Mouse (Mus musculus) gastrocnemius, postnatal 4 days (tissue): ENCODE measurements at regions not wholly inside any gene's neighbourhood (a gene's known extent, or its start where the extent isn't known, plus 50 kb on each side); places are given as distances from the start of the nearest gene placed in this dataset.
"Not testable (repeated sequence)": the region's sequence is repeated elsewhere in the genome, so short reads cannot be mapped to it uniquely, and the experiment has no call there.

ENCODE experiments used
- DNase-seq, 2 experiments: peaks; one replicate each; pipeline ENCODE4 v3.0.0; 2021 to 2022; ENCODE audit warnings: low spot score in 2 of 2, mixed read lengths in 2 of 2

DNA sequence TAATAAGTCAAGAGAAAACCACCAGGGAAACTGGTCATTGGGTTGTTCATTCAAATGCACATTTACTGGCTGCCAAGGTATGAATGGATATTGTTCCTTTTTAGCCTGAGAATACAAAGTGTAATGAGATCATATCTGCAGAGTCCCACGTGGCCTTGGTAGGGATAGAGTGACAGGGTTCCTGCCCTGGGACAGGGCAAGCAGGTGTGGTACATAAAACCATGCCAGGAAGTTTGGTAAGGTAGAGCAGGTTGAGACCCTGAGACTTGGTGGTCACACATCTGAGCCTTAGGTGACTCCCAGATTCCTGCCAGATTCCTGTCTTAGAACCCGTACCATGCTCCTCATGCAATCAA lies 320.5 kb downstream of the Tm4sf1 start:
- DNase-seq: no peak

- DNase-seq: no peak
Observed at GRCm38 (mm10) chr3:56980593-56981304, 321.0 kb downstream of the Tm4sf1 start.

GRCm38 (mm10) chr3:56966008-56966407 lies 335.8 kb downstream of the Tm4sf1 start:
- DNase-seq: no peak

GRCm38 (mm10) chr3:56965444-56965843 lies 336.3 kb downstream of the Tm4sf1 start:
- no peak for DNase-seq

DNA sequence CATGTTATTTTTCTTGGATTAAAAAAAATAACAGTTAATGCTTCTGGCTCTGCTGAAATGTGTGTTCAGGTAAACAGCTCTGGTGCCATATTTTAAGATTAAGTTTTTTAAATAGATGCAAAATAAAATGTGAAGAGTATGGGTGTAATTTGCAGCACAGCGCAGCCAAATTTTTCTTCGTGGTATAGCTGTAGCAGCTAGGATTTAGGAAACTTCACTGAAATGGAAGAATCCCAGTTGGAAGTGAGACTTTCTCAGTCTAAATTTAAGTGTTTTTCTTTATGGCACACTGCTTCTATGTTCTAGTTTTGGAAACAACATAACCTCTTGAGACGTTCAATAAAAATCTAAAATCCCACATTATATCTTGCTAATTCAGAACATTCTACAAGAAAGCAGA lies 337.6 kb downstream of the Tm4sf1 start:
- no peak for DNase-seq

DNA sequence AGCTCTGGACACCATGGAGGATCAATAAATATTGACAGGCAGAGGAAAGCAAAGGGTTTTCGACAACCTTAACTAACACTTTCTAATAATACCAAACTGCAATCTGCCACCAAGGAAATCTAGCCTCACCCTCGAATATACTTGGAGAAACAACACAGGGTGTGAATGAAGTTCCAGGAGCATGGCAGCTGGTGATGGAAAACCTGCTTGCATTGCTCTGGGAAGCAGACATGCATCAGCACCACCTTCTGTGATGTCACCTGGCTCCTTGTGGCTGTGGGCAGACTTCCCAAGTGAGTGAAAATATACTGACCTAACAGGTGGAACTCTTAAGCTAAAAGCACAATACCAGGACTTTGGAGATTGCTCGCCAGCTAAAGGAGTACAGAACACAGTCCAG lies 338.5 kb downstream of the Tm4sf1 start:
- DNase-seq: no peak

DNA sequence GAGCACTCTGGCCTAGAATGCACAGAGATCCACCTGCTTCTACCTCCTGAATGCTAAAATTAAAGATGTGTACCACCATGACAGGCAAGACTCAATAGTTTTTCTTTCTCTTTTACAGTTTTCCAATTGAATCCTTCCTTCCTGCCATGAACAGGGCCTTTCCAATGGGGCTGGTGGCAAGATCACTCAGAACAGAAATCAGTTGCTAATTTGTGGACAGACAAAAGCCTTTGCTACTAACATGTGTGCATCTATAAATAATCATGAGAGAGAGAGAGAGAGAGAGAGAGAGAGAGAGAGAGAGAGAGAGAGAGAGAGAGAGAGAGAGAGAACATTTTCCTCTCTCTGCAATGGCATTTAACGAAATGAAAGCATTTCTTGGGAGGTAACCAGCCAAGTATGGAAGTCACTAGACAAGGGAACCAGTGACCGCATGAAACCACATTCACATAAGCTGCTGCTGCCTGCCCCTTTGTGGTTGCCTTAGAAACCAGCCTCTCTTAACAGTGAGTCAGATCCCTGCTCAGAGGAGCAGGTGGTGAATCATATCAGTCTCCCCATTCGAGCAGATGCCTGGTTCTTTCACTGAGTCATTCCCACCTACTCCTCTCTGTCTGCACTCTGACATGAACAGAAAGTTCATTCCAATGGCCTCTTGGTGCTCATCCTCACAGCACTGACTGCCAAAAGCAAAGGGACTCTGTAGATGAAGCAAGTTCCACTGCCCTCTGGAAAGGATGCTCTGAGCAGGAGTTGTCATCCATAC lies 339.4 kb downstream of the Tm4sf1 start:
- no peak for DNase-seq

- no peak for DNase-seq
Observed at GRCm38 (mm10) chr3:56956978-56957377, 344.8 kb downstream of the Tm4sf1 start.

- DNase-seq: no peak
Observed at GRCm38 (mm10) chr3:56955799-56956121, 346.0 kb downstream of the Tm4sf1 start.

- DNase-seq: no peak
Observed at GRCm38 (mm10) chr3:56955098-56955798, 346.5 kb downstream of the Tm4sf1 start.

DNA sequence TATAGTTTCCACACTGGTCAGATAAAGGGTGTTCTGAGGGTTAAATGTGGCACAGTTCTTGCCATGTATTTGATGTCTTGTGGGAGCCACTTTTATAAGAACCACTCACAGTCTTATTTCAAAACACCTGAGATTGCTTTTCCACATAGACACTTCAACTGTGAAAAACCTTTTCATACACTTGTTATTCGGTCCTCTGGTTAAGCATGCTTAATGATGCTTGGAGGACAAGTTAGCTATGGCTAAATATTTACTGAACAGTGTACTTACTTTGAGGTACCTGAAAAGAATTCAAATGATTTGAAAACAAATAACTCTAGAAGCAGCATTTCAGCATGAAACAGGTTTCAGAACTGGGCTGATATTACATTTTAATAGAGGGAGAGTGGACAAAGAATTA lies 359.2 kb downstream of the Tm4sf1 start:
- DNase-seq: not testable (repeated sequence)

- DNase-seq: not testable (repeated sequence)
Observed at GRCm38 (mm10) chr3:56928940-56929339, 372.8 kb downstream of the Tm4sf1 start.

- DNase-seq: no peak
Observed at GRCm38 (mm10) chr3:56898491-56898890, 403.3 kb downstream of the Tm4sf1 start.

DNA sequence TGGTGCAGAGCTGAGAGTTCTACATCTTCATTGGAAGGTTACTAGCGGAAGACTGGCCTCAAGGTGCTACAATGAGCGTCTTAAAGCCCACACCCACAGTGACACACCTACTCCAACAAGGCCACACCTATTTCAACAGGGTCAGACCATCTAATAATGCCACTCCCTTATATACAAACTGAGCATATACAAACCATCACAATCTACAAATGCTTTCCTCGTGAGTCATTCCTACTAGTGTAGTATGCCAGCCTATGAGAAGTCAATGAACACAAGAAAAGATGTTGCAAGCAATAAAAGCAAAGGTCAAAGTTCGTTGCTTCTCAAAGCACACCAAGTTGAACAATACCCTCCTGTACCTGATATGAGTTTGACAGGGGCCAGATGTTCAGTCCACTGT lies 424.7 kb downstream of the Tm4sf1 start:
- DNase-seq: no peak

DNA sequence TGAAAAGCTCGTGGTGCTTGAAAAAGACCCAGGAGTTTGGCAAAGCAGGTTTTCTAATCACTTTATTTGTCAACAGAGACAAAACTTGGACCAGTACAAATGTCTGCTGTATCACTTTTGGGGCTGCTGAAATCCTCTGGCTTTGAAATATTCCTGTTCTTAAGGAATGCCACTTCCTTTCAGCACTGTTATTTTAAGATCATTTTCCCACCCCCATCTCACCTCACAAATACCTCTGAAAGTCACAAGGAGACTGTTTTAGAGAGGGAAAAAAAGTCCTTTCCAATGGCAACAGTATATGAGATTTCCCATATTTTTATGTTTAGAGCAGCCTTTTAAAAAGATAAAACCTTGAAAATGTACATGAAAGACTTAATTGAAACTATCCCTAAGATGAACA lies 438.2 kb downstream of the Tm4sf1 start:
- DNase-seq: no peak

GRCm38 (mm10) chr3:56859841-56860240 lies 441.9 kb downstream of the Tm4sf1 start:
- DNase-seq: no peak

- DNase-seq: no peak
Observed at GRCm38 (mm10) chr3:56845462-56845770, 456.4 kb downstream of the Tm4sf1 start.

- DNase-seq: no peak
Observed at GRCm38 (mm10) chr3:56844681-56845461, 456.9 kb downstream of the Tm4sf1 start.

GRCm38 (mm10) chr3:56837176-56837575 lies 464.6 kb downstream of the Tm4sf1 start:
- DNase-seq: no peak

GRCm38 (mm10) chr3:56830315-56831097 lies 471.3 kb downstream of the Tm4sf1 start:
- no peak for DNase-seq

DNA sequence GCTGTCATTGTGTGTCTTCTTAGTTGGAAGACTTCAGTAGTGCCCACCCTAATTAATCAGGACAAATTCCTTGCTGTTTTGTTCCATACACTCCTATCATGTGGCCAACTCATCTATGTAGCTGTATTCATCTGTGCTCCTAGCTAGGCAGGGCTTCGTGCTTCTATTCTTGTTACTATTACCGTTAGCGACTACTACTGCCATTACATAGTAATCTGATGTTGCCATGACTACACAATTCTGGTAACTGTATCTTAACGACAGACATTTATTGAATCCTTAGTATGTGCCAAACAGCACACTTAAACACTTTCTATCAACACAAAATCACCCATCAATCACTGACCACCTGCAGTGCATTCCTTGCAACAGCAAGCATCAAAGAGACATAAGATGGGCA lies 477.6 kb downstream of the Tm4sf1 start:
- no peak for DNase-seq
